Mouse (Mus musculus) stomach, postnatal 0 days (tissue): ENCODE results near the gene Chml. TPM values are rescaled to one million over a fixed set of nuclear protein-coding genes. Genes with fewer than 3 reads are reported as not detected.

ENCODE experiments used
- ATAC-seq: fragments of 200-750 bp; cut with Nextera tagmentation; 2 replicates; pipeline ENCODE4 v1.8.0; 2017; ENCODE audit not compliant: low FRiP score, low TSS enrichment
- DNase-seq: peaks from one replicate; pipeline ENCODE4 v3.0.0-alpha.2; 2016; ENCODE audit warnings: low spot score
- H3K27ac ChIP-seq: fragments of 300-500 bp; sonication (generic); replicated peaks from 2 replicates; pipeline ENCODE4 v1.5.1; 2014; ENCODE audit warnings: mild to moderate bottlenecking, control low read depth
- H3K27me3 ChIP-seq: fragments of 300-500 bp; sonication (generic); 2 replicates; pipeline ENCODE4 v1.6.1; 2014; ENCODE audit warnings: low read length; ENCODE audit not compliant: control insufficient read depth, insufficient read depth
- H3K36me3 ChIP-seq: fragments of 300-500 bp; sonication (generic); 2 replicates; pipeline ENCODE4 v1.6.1; 2014; ENCODE audit warnings: low read length, mixed read lengths; ENCODE audit not compliant: control insufficient read depth, insufficient read depth
- H3K4me1 ChIP-seq: fragments of 300-500 bp; sonication (generic); replicated peaks from 2 replicates; pipeline ENCODE4 v1.6.1; 2014; ENCODE audit warnings: antibody characterized with exemption; ENCODE audit not compliant: control insufficient read depth, insufficient read depth
- H3K4me2 ChIP-seq: fragments of 300-500 bp; sonication (generic); replicated peaks from 2 replicates; pipeline ENCODE4 v1.6.1; 2014; ENCODE audit warnings: low read depth, mild to moderate bottlenecking, control low read depth, moderate library complexity
- H3K4me3 ChIP-seq: fragments of 300-500 bp; sonication (generic); 2 replicates; pipeline ENCODE4 v1.5.1; 2014; ENCODE audit warnings: low read depth, low read length, control low read depth
- H3K9ac ChIP-seq: fragments of 300-500 bp; sonication (generic); 2 replicates; pipeline ENCODE4 v1.6.1; 2014; ENCODE audit warnings: mild to moderate bottlenecking, low read length, control low read depth, mixed read lengths
- H3K9me3 ChIP-seq: fragments of 300-500 bp; sonication (generic); 2 replicates; pipeline ENCODE4 v1.6.1; 2016; ENCODE audit warnings: low read length; ENCODE audit not compliant: control insufficient read depth
- CTCF ChIP-seq: IDR thresholded peaks from 2 replicates; pipeline ENCODE4 v1.5.1; 2016; ENCODE audit warnings: antibody characterized with exemption, low read depth, mild to moderate bottlenecking, moderate library complexity
- EP300 ChIP-seq: optimal IDR thresholded peaks from 2 replicates; pipeline ENCODE3; 2016; ENCODE audit warnings: antibody characterized with exemption
- WGBS: fragments of 180-500 bp; shearing (Covaris S2); extraction: QIAGEN DNeasy Blood & Tissue Kit; methylation state at CpG from one replicate; pipeline ENCODE4 v1.1.7; 2014; 5-methylcytosine and 5-hydroxymethylcytosine counted together
- polyA plus RNA-seq: library from polyadenylated mRNA; unstranded; fragments of >200 nt; fragmentation: Nextera tagmentation; extraction: Ambion mirVana; gene quantifications from 2 replicates; pipeline ENCODE4 v1.2.1, GENCODE M21; 2015

The Chml gene
- 1.0 and 1.5 TPM in 2 replicates for polyA plus RNA-seq

DNA sequence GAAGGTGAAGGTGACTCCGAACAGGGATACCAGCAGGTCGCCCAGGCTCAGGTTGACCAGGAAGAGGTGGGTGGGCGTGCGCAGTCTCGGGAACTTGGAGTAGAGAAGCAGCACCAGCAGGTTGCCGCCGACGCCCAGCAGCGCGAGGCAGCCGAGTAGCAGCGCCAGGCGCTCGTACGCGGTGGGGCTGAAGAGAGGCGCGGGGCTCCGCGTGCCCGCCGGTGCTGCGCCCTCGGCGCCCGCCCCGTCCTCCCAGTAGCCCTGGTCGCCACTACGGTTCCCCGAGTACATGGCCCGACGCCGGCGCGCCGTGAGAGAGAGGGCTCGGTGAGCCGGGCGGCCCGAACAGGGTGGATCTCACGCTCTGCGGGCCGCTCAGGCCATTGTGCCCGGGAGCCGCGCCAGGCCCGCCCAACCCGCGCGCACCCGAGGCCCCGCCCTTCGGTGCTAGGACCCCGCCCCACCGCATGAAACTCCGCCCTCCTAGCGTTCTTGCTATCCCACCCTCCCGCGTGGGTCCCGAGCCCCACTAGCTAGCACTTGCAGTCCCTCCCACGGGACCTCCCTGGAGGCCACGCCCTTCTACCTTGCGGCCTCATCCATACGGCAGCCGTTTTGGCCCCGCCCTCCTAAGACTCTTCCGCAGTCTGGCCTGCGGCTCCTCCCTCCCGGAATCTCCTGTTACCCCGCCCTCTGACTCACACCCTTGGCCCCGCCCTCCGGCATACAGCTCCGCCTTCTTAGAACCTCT lies at the start of gene Chml, which contains the start of gene Opn3:
Gene Chml, minus strand, starts transcription at position 656 of the 751 bp plus-strand sequence.
Gene Opn3, minus strand, starts transcription at position 531 of the 751 bp plus-strand sequence.
- TF ChIP-seq CTCF = peak; percentile 21; the same call in 1 of the 2 replicates
- no peak for TF ChIP-seq EP300
- H3K4me2 ChIP-seq = peak within 1 kb of the TSS; percentile 94
- ATAC-seq = peak; percentile 99
- no peaks in the 10 kb centered on the region; the same call in 1 of the 2 replicates for H3K4me1 ChIP-seq
- H3K36me3 ChIP-seq = no peaks in the 10 kb centered on the region
- peak; percentile 99 for DNase-seq
- H3K9me3 ChIP-seq = no peaks in the 10 kb centered on the region
- H3K9ac ChIP-seq = peak within 1 kb of the TSS; percentile 78
- peak within 1 kb of the TSS; percentile 78 for H3K4me3 ChIP-seq
- no peaks in the 10 kb centered on the region for H3K27me3 ChIP-seq
- WGBS = under 1% methylated on average over 57 of the region's 73 CpGs
- peak within 1 kb of the TSS; percentile 89 for H3K27ac ChIP-seq

GRCm38 (mm10) chr1:175725771-175726170 lies 33.1 kb upstream of the Chml start:
- H3K36me3 ChIP-seq = no peaks in the 10 kb centered on the region
- H3K4me3 ChIP-seq = no peak overlapping the region
- DNase-seq (peak; percentile 66), ATAC-seq (peak; percentile 93)
- H3K27ac ChIP-seq = no peak overlapping the region
- no peak overlapping the region for H3K4me2 ChIP-seq
- no peaks in the 10 kb centered on the region for H3K27me3 ChIP-seq
- H3K9me3 ChIP-seq = no peaks in the 10 kb centered on the region
- no peaks in the 10 kb centered on the region for H3K4me1 ChIP-seq
- no peak for TF ChIP-seq EP300
- TF ChIP-seq CTCF = no peak
- H3K9ac ChIP-seq = no peak overlapping the region
- WGBS = 18% methylated on average over 7 of the region's 7 CpGs

GRCm38 (mm10) chr1:175716832-175717231 lies 24.1 kb upstream of the Chml start:
- H3K27ac ChIP-seq = no peak overlapping the region
- no peaks in the 10 kb centered on the region for H3K4me1 ChIP-seq
- H3K4me3 ChIP-seq = no peak overlapping the region
- no peak overlapping the region for H3K4me2 ChIP-seq
- no peak overlapping the region for H3K9ac ChIP-seq
- ATAC-seq (no peak), DNase-seq (no peak)
- H3K36me3 ChIP-seq = no peaks in the 10 kb centered on the region
- 86% methylated on average over 9 of the region's 9 CpGs for WGBS
- H3K27me3 ChIP-seq = no peaks in the 10 kb centered on the region
- TF ChIP-seq EP300 (no peak), CTCF (no peak)
- no peaks in the 10 kb centered on the region for H3K9me3 ChIP-seq

DNA sequence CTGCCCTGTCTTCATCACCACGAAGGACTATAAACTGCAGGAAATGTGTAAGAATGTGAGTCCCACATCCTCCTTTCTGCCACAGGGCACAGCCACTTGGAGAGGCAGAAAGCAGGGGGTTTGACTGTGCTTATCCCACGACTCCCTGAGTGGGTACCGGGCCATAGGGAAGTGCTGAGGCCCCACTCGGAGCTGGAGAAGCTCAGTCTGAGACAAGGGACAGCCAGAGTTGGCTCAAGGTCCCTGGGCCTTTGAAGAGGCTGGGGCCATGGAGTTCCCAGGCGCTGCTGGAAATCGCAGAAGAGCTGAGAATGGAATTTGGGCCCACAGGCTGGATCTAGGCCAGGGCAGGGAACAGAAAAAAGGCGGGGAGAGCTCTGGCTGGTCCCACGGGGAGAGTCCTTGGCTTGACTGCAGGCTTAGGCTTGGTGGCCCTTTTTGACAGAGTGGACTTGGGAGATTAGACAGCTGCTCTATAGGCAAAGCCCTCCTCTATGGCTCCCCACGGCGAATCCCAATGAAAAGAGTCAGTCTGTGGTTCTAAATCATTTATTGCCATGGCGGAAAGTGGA lies 19.7 kb upstream of the Chml start:
- ATAC-seq (no peak), DNase-seq (no peak)
- no peak overlapping the region for H3K4me3 ChIP-seq
- no peaks in the 10 kb centered on the region for H3K4me1 ChIP-seq
- TF ChIP-seq EP300 = no peak
- TF ChIP-seq CTCF = no peak
- no peaks in the 10 kb centered on the region for H3K27me3 ChIP-seq
- 65% methylated on average over 11 of the region's 11 CpGs for WGBS
- H3K9me3 ChIP-seq = no peaks in the 10 kb centered on the region
- no peak overlapping the region for H3K27ac ChIP-seq
- H3K36me3 ChIP-seq = no peaks in the 10 kb centered on the region
- H3K9ac ChIP-seq = no peak overlapping the region
- no peak overlapping the region for H3K4me2 ChIP-seq

DNA sequence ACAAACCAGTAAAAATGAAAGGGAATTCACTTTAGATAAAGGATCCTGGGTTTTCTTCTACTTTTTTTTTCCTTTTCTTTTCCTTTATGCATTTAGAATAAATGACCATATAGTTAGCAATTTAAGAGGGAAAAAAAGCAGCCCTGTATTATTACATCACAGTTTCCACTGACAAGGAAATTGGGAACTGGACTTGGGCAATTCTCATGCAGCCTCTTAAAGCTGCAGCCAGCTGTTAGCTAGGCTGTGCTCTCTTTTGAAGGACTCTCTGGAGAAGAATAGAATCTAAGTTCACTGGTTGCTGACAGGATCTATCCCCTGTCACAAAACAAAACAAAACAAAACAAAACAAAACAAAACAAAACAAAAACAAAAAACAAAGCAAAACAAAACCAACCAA lies 15.3 kb upstream of the Chml start:
- no peak overlapping the region for H3K4me3 ChIP-seq
- no peaks in the 10 kb centered on the region for H3K9me3 ChIP-seq
- H3K4me1 ChIP-seq = no peaks in the 10 kb centered on the region
- no peak for ATAC-seq
- H3K27ac ChIP-seq = no peak overlapping the region
- no peak overlapping the region for H3K4me2 ChIP-seq
- no peaks in the 10 kb centered on the region for H3K27me3 ChIP-seq
- no peak overlapping the region for H3K9ac ChIP-seq
- DNase-seq = no peak
- no peaks in the 10 kb centered on the region for H3K36me3 ChIP-seq
- no peak for TF ChIP-seq EP300
- no peak for TF ChIP-seq CTCF

- DNase-seq (no peak), ATAC-seq (no peak)
- H3K4me1 ChIP-seq = no peaks in the 10 kb centered on the region
- H3K4me3 ChIP-seq = no peak overlapping the region
- 61% methylated on average over 5 of the region's 5 CpGs for WGBS
- no peak overlapping the region for H3K4me2 ChIP-seq
- no peak overlapping the region for H3K27ac ChIP-seq
- H3K36me3 ChIP-seq = no peaks in the 10 kb centered on the region
- no peak overlapping the region for H3K9ac ChIP-seq
- no peaks in the 10 kb centered on the region for H3K27me3 ChIP-seq
- no peaks in the 10 kb centered on the region for H3K9me3 ChIP-seq
- TF ChIP-seq CTCF (no peak), EP300 (no peak)
These were observed 14.9 kb upstream of the Chml start for GRCm38 (mm10) chr1:175707599-175707998.
